Mouse (Mus musculus) small intestine, adult 2 months (tissue): Measurements from ENCODE around the gene Ube2g2. TPM values are rescaled to one million over a fixed set of nuclear protein-coding genes. Genes with fewer than 3 reads are reported as not detected.

ENCODE experiments used
- H3K27ac ChIP-seq: fragments of 200-500 bp; 2 replicates; pipeline ENCODE4 v1.5.1; 2012; ENCODE audit warnings: low read depth, low read length, control low read depth, inconsistent platforms; ENCODE audit not compliant: insufficient read depth
- H3K27me3 ChIP-seq: fragments of 200-500 bp; 2 replicates; pipeline ENCODE4 v1.6.1; 2012; ENCODE audit warnings: mild to moderate bottlenecking, moderate library complexity, low read length, inconsistent platforms; ENCODE audit not compliant: control insufficient read depth, insufficient read depth
- H3K36me3 ChIP-seq: fragments of 200-500 bp; 2 replicates; pipeline ENCODE4 v1.6.1; 2012; ENCODE audit warnings: mild to moderate bottlenecking, low read length, control low read depth, inconsistent platforms; ENCODE audit not compliant: control insufficient read depth, insufficient read depth
- H3K4me1 ChIP-seq: fragments of 200-500 bp; 2 replicates; pipeline ENCODE4 v1.6.1; 2012; ENCODE audit warnings: low read length, inconsistent platforms, mixed read lengths; ENCODE audit not compliant: control insufficient read depth, insufficient read depth, insufficient read length
- H3K4me3 ChIP-seq: fragments of 200-500 bp; 2 replicates; pipeline ENCODE4 v1.5.1; 2012; ENCODE audit warnings: low read depth, mild to moderate bottlenecking, control low read depth, inconsistent platforms, low read length, moderate library complexity
- CTCF ChIP-seq: fragments of 200-500 bp; IDR thresholded peaks from 2 replicates; pipeline ENCODE4 v1.5.1; 2012; ENCODE audit warnings: low read depth, mild to moderate bottlenecking, control low read depth, inconsistent platforms, low read length, moderate library complexity, mixed read lengths; ENCODE audit not compliant: insufficient replicate concordance, insufficient read length; ENCODE audit errors: extremely low read depth
- POLR2A ChIP-seq: fragments of 200-500 bp; IDR thresholded peaks from 2 replicates; pipeline ENCODE4 v1.6.1; 2012; ENCODE audit warnings: low read depth, mild to moderate bottlenecking, control low read depth, inconsistent platforms, low read length, moderate library complexity
- WGBS: fragments of 180-500 bp; shearing (Covaris S2); methylation state at CpG from one replicate; pipeline ENCODE4 v1.1.7; 2018; 5-methylcytosine and 5-hydroxymethylcytosine counted together
- polyA plus RNA-seq: library from polyadenylated mRNA; depleted of rRNA; stranded (reverse); fragments of >200 nt; gene quantifications from 2 replicates; pipeline ENCODE4 v1.2.3, GENCODE M21; 2012

The Ube2g2 gene
- polyA plus RNA-seq, 1 experiment: 20.9 TPM

DNA sequence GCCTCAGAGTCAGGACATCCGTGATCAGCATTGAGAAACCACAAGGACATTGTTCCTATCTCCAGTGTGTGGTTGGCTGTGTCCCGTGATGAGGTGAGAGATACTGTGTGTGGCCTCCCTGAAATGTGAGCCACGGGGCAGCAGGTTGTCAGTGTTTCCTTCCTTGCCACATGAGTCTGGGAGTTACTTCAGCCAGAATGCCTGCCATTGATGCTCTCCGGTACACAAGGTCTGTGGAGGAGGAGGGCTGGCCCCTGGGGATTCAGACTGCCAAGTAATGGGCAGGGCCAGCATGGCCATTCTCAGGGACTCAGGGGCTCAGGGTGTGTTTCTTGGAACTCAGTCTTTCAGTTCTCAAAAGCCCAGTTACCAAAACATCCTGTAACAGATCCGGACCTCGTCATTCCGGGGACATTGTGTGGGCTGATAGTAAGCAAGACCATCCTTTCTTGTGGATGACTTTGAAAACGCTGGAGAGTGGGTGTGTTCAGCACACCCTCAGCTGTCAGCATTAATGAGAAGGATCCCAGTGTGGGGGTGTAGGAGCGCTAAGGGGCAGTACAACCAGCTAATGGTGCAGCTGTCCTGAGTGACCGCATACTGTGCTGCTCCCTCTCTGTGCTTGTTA is 38.2 kb upstream of the Ube2g2 start:
- peaks cover 40% of the 10 kb centered on the region for H3K4me1 ChIP-seq
- 59% methylated on average over 10 of the region's 10 CpGs for WGBS
- peaks cover 17% of the 10 kb centered on the region for H3K36me3 ChIP-seq
- no peak overlapping the region for H3K27ac ChIP-seq
- TF ChIP-seq CTCF: no peak
- TF ChIP-seq POLR2A: no peak
- H3K27me3 ChIP-seq: no peaks in the 10 kb centered on the region
- H3K4me3 ChIP-seq: peak overlapping the region; percentile 7; the same call in 1 of the 2 replicates

DNA sequence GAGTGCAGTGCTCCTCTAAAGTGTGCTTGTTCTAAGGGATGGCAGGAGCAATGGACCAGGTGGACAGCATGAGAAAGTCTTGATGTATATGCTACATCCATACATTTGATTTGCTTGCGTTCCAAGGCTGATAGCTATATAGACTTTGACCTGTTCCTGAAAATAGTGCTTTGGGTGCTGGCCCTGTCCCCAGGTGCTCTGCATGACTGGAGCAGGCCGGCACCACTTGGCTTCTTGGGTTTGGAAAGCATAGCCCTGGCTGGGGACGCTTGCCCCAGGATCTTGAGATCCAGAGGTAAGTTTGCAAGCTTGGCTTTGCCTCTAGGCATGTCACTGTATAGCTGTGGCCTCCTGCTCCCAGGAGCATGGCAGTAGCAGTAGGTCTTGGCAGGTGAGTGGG is 35.4 kb upstream of the Ube2g2 start:
- H3K4me3 ChIP-seq: no peak overlapping the region
- peak overlapping the region; percentile 72 for H3K27ac ChIP-seq
- 24% methylated on average over 3 of the region's 3 CpGs for WGBS
- TF ChIP-seq POLR2A (no peak), CTCF (no peak)
- peaks cover 50% of the 10 kb centered on the region for H3K4me1 ChIP-seq
- peaks cover 39% of the 10 kb centered on the region for H3K36me3 ChIP-seq
- H3K27me3 ChIP-seq: no peaks in the 10 kb centered on the region

DNA sequence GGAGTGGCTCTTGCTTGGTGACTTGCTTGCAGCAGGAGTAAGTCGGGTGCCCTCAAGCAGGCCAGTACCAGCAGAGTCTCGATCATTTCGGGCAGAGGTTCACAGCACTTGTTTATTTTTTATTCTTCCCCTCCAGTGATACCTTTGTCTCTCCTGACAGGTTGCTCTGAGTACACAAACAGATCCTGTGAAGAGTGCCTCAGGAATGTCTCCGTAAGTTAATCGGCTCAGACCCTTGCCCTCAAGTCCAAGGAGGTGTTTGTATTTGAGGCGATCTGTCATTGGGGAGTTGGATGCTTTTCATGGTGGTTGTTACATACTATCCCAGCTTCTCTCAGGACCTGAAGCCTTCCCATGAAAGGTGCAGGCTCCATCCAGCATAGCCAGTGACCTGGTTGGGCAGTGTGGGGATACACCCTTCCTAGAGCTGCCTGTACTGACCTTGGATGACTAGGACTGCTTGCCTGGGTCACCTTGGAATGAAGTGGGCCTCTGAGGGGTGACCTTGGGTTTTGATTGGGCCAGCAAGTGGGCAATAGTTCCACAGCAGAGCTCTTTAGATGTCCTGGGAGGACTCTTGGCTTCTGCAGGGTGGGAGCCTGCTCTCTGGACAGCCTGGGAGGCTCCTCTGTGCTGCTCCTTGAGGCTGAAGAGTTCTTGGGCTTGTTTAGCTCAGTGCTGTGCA is 34.8 kb upstream of the Ube2g2 start:
- H3K27ac ChIP-seq: peak overlapping the region; percentile 72
- H3K4me3 ChIP-seq: no peak overlapping the region
- peaks cover 44% of the 10 kb centered on the region for H3K36me3 ChIP-seq
- peaks cover 51% of the 10 kb centered on the region for H3K4me1 ChIP-seq
- H3K27me3 ChIP-seq: no peaks in the 10 kb centered on the region
- whole genome bisulfite sequencing: 39% methylated on average over 6 of the region's 6 CpGs
- no peak for TF ChIP-seq CTCF
- TF ChIP-seq POLR2A: no peak

DNA sequence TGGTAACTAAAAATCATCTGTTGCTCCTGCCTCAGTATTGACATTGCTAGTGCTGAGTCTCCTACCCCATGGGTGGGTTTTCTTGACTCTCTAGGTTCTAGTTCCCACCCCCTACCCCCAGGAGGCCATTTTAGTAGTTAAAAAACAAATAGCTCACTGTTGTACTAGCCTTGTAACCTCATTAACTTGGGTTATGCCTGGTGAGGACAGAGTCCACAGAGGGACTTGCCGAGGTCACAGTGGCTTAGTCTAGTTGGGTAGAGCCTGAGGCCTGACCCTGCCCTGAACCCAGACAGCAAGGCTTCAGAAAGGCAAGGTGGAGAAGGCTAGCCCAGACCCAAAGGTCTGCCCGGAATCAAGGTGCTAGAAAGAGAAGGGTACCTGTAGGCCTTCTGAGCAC is 34.0 kb upstream of the Ube2g2 start:
- 54% methylated on average over 2 of the region's 2 CpGs for WGBS
- no peak overlapping the region; the same call in 1 of the 2 replicates for H3K27ac ChIP-seq
- no peak overlapping the region for H3K4me3 ChIP-seq
- TF ChIP-seq POLR2A: no peak
- no peak for TF ChIP-seq CTCF
- H3K27me3 ChIP-seq: no peaks in the 10 kb centered on the region
- peaks cover 50% of the 10 kb centered on the region for H3K4me1 ChIP-seq
- peaks cover 51% of the 10 kb centered on the region for H3K36me3 ChIP-seq

DNA sequence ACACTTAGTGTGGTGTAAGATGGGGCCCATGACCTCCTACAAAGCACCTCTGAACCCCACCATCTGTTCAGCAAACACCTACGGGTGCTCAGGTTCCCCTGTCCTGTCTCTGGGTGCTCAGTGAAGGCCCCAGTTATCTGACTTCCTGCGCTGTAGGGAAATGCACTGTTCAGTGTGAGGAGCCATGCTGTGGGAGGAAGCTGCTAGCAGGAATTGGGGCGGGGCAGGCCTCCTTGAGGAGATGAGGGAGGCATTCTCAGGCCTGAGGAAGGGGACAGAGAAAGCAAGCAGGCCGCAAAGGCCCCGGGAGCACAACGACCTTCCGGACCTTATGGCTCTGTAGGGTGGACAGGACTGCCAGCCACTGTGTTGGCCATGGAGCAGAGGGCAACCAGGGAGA is 33.0 kb upstream of the Ube2g2 start:
- Histone ChIP-seq H3K4me3 (no peak overlapping the region), H3K27ac (no peak overlapping the region), H3K27me3 (no peaks in the 10 kb centered on the region), H3K4me1 (peaks cover 41% of the 10 kb centered on the region), H3K36me3 (peaks cover 62% of the 10 kb centered on the region)
- TF ChIP-seq POLR2A (no peak), CTCF (no peak)
- WGBS: 81% methylated on average over 7 of the region's 7 CpGs

DNA sequence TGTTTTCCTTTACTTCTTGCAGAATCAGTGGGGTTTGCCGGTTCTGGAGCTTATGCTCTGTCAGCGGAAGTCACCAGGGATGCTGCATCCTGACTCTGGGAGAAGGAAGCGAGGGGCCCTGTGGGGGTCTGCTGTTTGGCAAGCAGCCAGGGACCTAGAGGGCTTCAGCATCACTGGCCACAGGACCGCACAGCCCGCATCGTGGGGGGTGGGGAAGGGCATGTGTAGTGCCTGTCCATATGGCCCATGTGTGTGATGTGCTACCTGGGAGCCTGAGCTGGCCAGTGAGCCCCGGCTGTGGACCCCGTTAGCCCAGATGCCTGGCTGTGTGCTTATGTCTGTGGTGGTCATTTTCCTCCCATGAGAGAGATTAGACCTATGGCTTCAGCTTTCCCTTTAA is 32.3 kb upstream of the Ube2g2 start:
- H3K27ac ChIP-seq: no peak overlapping the region
- no peak overlapping the region for H3K4me3 ChIP-seq
- H3K36me3 ChIP-seq: peaks cover 67% of the 10 kb centered on the region
- no peaks in the 10 kb centered on the region for H3K27me3 ChIP-seq
- 90% methylated on average over 8 of the region's 8 CpGs for WGBS
- TF ChIP-seq CTCF (no peak), POLR2A (no peak)
- H3K4me1 ChIP-seq: peaks cover 40% of the 10 kb centered on the region

DNA sequence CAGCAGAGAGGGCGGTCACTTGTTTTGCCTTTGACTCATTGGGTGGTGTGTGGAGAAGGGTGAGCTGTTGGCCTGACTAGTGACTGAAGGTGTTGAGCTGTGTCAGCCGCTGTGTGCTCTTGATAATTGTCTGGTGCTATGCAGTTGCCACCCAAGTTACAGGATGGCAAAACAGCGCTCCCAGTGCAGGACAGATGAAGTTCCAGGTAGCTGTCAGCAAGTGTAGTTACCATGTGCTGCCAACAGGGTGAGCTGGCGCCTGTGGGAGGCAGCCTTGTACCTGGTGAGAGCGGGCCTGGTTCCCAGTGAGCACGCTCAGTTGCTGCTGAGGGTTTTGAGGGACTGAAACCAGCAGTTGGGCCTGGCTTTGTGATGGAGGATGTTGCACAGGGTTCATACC is 31.3 kb upstream of the Ube2g2 start:
- Histone ChIP-seq H3K27me3 (no peaks in the 10 kb centered on the region), H3K4me3 (no peak overlapping the region), H3K4me1 (peaks cover 38% of the 10 kb centered on the region), H3K36me3 (peaks cover 77% of the 10 kb centered on the region), H3K27ac (no peak overlapping the region)
- 35% methylated on average over 6 of the region's 6 CpGs for WGBS
- TF ChIP-seq CTCF (peak; percentile 77), POLR2A (no peak)
